Mouse (Mus musculus): ENCODE measurements at regions not wholly inside any gene's neighbourhood (a gene's known extent, or its start where the extent isn't known, plus 50 kb on each side); places are given as distances from the start of the nearest gene placed in this dataset.

GRCm38 (mm10) chr17:74927981-74928380 is 77.4 kb upstream of the Ltbp1 start:
- no peaks in the 10 kb centered on the region for H3K27me3 ChIP-seq (ENCODE audit: control insufficient read depth, insufficient read depth, low read length)
- ATAC-seq (ENCODE audit: low FRiP score, low TSS enrichment) = no peak
- H3K4me2 ChIP-seq (replicated peaks; ENCODE audit: low read depth) = no peak overlapping the region
- no peak overlapping the region for H3K9ac ChIP-seq (ENCODE audit: low read length)
- no peak for DNase-seq (ENCODE audit: low spot score)
- no peaks in the 10 kb centered on the region for H3K36me3 ChIP-seq (ENCODE audit: control insufficient read depth, insufficient read depth, low read length)
- H3K4me1 ChIP-seq (replicated peaks; ENCODE audit: control insufficient read depth, insufficient read depth) = no peaks in the 10 kb centered on the region
- no peak overlapping the region for H3K4me3 ChIP-seq (ENCODE audit: low read depth, low read length)
- WGBS = 62% methylated on average over 5 of the region's 5 CpGs
- no peaks in the 10 kb centered on the region for H3K9me3 ChIP-seq (ENCODE audit: control insufficient read depth, low read length)
- TF ChIP-seq CTCF (IDR thresholded peaks at IDR 0.05; ENCODE audit: low read depth) = no peak
- TF ChIP-seq EP300 (optimal IDR thresholded peaks at IDR 0.05) = no peak
- H3K27ac ChIP-seq (replicated peaks) = no peak overlapping the region

DNA sequence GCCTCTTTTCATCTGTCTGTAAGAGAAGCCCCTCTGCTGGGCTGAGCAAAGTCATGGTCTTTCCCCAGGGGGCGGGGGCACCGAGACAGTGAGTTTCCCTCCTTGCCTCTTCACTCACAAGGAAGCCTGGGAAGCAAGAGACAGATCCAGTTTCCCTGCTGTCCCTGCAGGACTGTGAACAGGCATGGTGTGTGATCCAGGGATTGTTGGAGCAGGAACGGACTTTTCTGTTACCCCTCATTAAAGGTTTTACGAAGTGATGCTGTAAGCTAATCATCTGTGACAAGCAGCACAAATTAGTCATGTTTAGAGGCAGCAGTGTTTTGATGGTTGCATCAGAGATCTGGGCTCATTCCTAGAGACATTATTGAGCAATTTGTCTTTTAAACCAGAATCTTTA is 73.8 kb upstream of the Ltbp1 start:
- H3K27ac ChIP-seq (replicated peaks) = no peak overlapping the region
- TF ChIP-seq EP300 (optimal IDR thresholded peaks at IDR 0.05) (no peak), CTCF (IDR thresholded peaks at IDR 0.05; ENCODE audit: low read depth) (no peak)
- ATAC-seq (ENCODE audit: low FRiP score, low TSS enrichment) = no peak

DNA sequence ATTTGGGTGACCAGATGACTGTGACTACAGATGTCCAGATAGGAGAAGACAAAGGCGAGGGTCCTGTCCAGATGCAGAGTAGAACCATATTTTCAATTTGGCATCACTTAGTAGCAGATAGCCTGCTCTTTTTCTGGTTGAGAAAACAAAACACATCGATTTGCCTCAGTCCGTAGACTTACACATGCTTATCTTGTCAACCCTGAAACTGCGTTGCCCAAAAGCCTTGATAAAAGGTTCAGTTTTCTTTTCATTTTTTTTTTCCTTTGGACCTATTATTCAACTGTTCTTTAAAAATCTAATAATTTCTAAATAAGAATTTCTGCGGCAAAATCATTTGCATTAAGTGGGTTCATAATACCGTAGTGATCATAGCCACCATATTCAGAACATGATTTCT is 64.0 kb upstream of the Ltbp1 start:
- no peak for TF ChIP-seq EP300 (optimal IDR thresholded peaks at IDR 0.05)
- no peak for TF ChIP-seq CTCF (IDR thresholded peaks at IDR 0.05; ENCODE audit: low read depth)
- no peak overlapping the region for H3K4me2 ChIP-seq (replicated peaks; ENCODE audit: low read depth)
- WGBS = 86% methylated on average over 6 of the region's 6 CpGs
- H3K27me3 ChIP-seq (ENCODE audit: control insufficient read depth, insufficient read depth, low read length) = no peaks in the 10 kb centered on the region
- no peak overlapping the region for H3K27ac ChIP-seq (replicated peaks)
- H3K9me3 ChIP-seq (ENCODE audit: control insufficient read depth, low read length) = no peaks in the 10 kb centered on the region
- no peak overlapping the region for H3K9ac ChIP-seq (ENCODE audit: low read length)
- ATAC-seq (ENCODE audit: low FRiP score, low TSS enrichment) = no peak
- H3K4me1 ChIP-seq (replicated peaks; ENCODE audit: control insufficient read depth, insufficient read depth) = no peaks in the 10 kb centered on the region; the same call in 1 of the 2 replicates
- H3K36me3 ChIP-seq (ENCODE audit: control insufficient read depth, insufficient read depth, low read length) = no peaks in the 10 kb centered on the region
- DNase-seq (ENCODE audit: low spot score) = no peak
- no peak overlapping the region for H3K4me3 ChIP-seq (ENCODE audit: low read depth, low read length)

More for the DNA sequence above, 73.8 kb upstream of the Ltbp1 start:
- Histone ChIP-seq H3K36me3 (ENCODE audit: control insufficient read depth, insufficient read depth, low read length) (no peaks in the 10 kb centered on the region), H3K4me2 (replicated peaks; ENCODE audit: low read depth) (no peak overlapping the region), H3K9me3 (ENCODE audit: control insufficient read depth, low read length) (no peaks in the 10 kb centered on the region), H3K27me3 (ENCODE audit: control insufficient read depth, insufficient read depth, low read length) (no peaks in the 10 kb centered on the region), H3K4me1 (replicated peaks; ENCODE audit: control insufficient read depth, insufficient read depth) (no peaks in the 10 kb centered on the region), H3K4me3 (ENCODE audit: low read depth, low read length) (no peak overlapping the region), H3K9ac (ENCODE audit: low read length) (no peak overlapping the region)
- 55% methylated on average over 4 of the region's 4 CpGs for WGBS
- no peak for DNase-seq (ENCODE audit: low spot score)

- WGBS = 44% methylated on average over 10 of the region's 10 CpGs
- no peak for DNase-seq (ENCODE audit: low spot score)
- H3K27ac ChIP-seq (replicated peaks) = no peak overlapping the region
Observed at GRCm38 (mm10) chr17:74942984-74943801, 62.2 kb upstream of the Ltbp1 start.

GRCm38 (mm10) chr17:74943802-74944193 is 61.6 kb upstream of the Ltbp1 start:
- DNase-seq (ENCODE audit: low spot score) = no peak
- TF ChIP-seq CTCF (IDR thresholded peaks at IDR 0.05; ENCODE audit: low read depth) (no peak), EP300 (optimal IDR thresholded peaks at IDR 0.05) (no peak)
- Histone ChIP-seq H3K4me3 (ENCODE audit: low read depth, low read length) (no peak overlapping the region), H3K9ac (ENCODE audit: low read length) (no peak overlapping the region), H3K9me3 (ENCODE audit: control insufficient read depth, low read length) (no peaks in the 10 kb centered on the region), H3K27me3 (ENCODE audit: control insufficient read depth, insufficient read depth, low read length) (no peaks in the 10 kb centered on the region), H3K27ac (replicated peaks) (no peak overlapping the region), H3K36me3 (ENCODE audit: control insufficient read depth, insufficient read depth, low read length) (no peaks in the 10 kb centered on the region), H3K4me1 (replicated peaks; ENCODE audit: control insufficient read depth, insufficient read depth) (no peaks in the 10 kb centered on the region; the same call in 1 of the 2 replicates), H3K4me2 (replicated peaks; ENCODE audit: low read depth) (no peak overlapping the region)
- no peak for ATAC-seq (ENCODE audit: low FRiP score, low TSS enrichment)
- 45% methylated on average over 4 of the region's 4 CpGs for WGBS

More at GRCm38 (mm10) chr17:74942984-74943801, 62.2 kb upstream of the Ltbp1 start:
- TF ChIP-seq CTCF (IDR thresholded peaks at IDR 0.05; ENCODE audit: low read depth) (no peak), EP300 (optimal IDR thresholded peaks at IDR 0.05) (no peak)
- H3K4me3 ChIP-seq (ENCODE audit: low read depth, low read length) = no peak overlapping the region
- H3K4me1 ChIP-seq (replicated peaks; ENCODE audit: control insufficient read depth, insufficient read depth) = no peaks in the 10 kb centered on the region; the same call in 1 of the 2 replicates
- H3K27me3 ChIP-seq (ENCODE audit: control insufficient read depth, insufficient read depth, low read length) = no peaks in the 10 kb centered on the region
- no peaks in the 10 kb centered on the region for H3K36me3 ChIP-seq (ENCODE audit: control insufficient read depth, insufficient read depth, low read length)
- ATAC-seq (ENCODE audit: low FRiP score, low TSS enrichment) = no peak
- no peaks in the 10 kb centered on the region for H3K9me3 ChIP-seq (ENCODE audit: control insufficient read depth, low read length)
- no peak overlapping the region for H3K9ac ChIP-seq (ENCODE audit: low read length)
- H3K4me2 ChIP-seq (replicated peaks; ENCODE audit: low read depth) = no peak overlapping the region

GRCm38 (mm10) chr17:74945149-74945548 is 60.2 kb upstream of the Ltbp1 start:
- Histone ChIP-seq H3K4me2 (replicated peaks; ENCODE audit: low read depth) (no peak overlapping the region), H3K4me3 (ENCODE audit: low read depth, low read length) (no peak overlapping the region), H3K4me1 (replicated peaks; ENCODE audit: control insufficient read depth, insufficient read depth) (no peaks in the 10 kb centered on the region; the same call in 1 of the 2 replicates), H3K27ac (replicated peaks) (no peak overlapping the region), H3K9me3 (ENCODE audit: control insufficient read depth, low read length) (no peaks in the 10 kb centered on the region), H3K36me3 (ENCODE audit: control insufficient read depth, insufficient read depth, low read length) (no peaks in the 10 kb centered on the region), H3K9ac (ENCODE audit: low read length) (no peak overlapping the region), H3K27me3 (ENCODE audit: control insufficient read depth, insufficient read depth, low read length) (no peaks in the 10 kb centered on the region)
- ATAC-seq (ENCODE audit: low FRiP score, low TSS enrichment) = no peak
- WGBS = 77% methylated on average over 6 of the region's 6 CpGs
- no peak for DNase-seq (ENCODE audit: low spot score)
- no peak for TF ChIP-seq CTCF (IDR thresholded peaks at IDR 0.05; ENCODE audit: low read depth)
- no peak for TF ChIP-seq EP300 (optimal IDR thresholded peaks at IDR 0.05)

Data from stomach, postnatal 0 days (tissue).